Mouse (Mus musculus) brain, embryonic 14.5 days (tissue): ENCODE measurements around the gene Fbrs.
"Not testable (repeated sequence)": the region's sequence is repeated elsewhere in the genome, so short reads cannot be mapped to it uniquely, and the experiment has no call there.

Experiments
- CTCF ChIP-seq: fragments of 200-500 bp; IDR thresholded peaks from 2 replicates; pipeline ENCODE4 v1.5.1; 2012; ENCODE audit warnings: inconsistent platforms, mild to moderate bottlenecking, moderate library complexity, borderline replicate concordance; ENCODE audit not compliant: insufficient read depth, insufficient read length; ENCODE audit errors: extremely low read depth
- POLR2A ChIP-seq: fragments of 200-500 bp; IDR thresholded peaks from 2 replicates; pipeline ENCODE4 v1.6.1; 2012; ENCODE audit warnings: mild to moderate bottlenecking, inconsistent platforms, borderline replicate concordance; ENCODE audit not compliant: poor library complexity, insufficient read depth, insufficient read length, severe bottlenecking; ENCODE audit errors: extremely low read depth

GRCm38 (mm10) chr7:127465670-127466069, 13.3 kb upstream of the Fbrs start:
- TF ChIP-seq CTCF, POLR2A: not testable (repeated sequence)
